Mouse (Mus musculus) cortical plate, adult 2 months (tissue): ENCODE measurements around the gene Snx12.
A peak's percentile ranks its signal among the peaks of the same experiment; 100 is the strongest.

Source experiments
- CTCF ChIP-seq: fragments of 200-500 bp; IDR thresholded peaks from 2 replicates; pipeline ENCODE4 v1.5.1; 2011; ENCODE audit warnings: mild to moderate bottlenecking, control low read depth, low read length; ENCODE audit not compliant: insufficient read depth; ENCODE audit errors: extremely low read depth
- POLR2A ChIP-seq: fragments of 200-500 bp; IDR thresholded peaks from 2 replicates; pipeline ENCODE4 v1.6.1; 2011; ENCODE audit warnings: mild to moderate bottlenecking, low read length, control low read depth; ENCODE audit not compliant: insufficient read depth; ENCODE audit errors: extremely low read depth

- TF ChIP-seq CTCF (peak; percentile 59), POLR2A (no peak)
Measured at GRCm38 (mm10) chrX:101131001-101131400, 91.4 kb downstream of the Snx12 start.
